Mouse (Mus musculus) C2C12 (cell line): ENCODE measurements around the gene Sebox. TPM values are rescaled to one million over a fixed set of nuclear protein-coding genes. Genes with fewer than 3 reads are reported as not detected.
A peak's percentile ranks its signal among the peaks of the same experiment; 100 is the strongest.

Experiments
- H3K27me3 ChIP-seq: one replicate; pipeline ENCODE4 v1.6.1; 2011; ENCODE audit not compliant: control insufficient read depth, insufficient read depth, insufficient read length
- H3K36me3 ChIP-seq: one replicate; pipeline ENCODE4 v1.6.1; 2011; ENCODE audit not compliant: control insufficient read depth, insufficient read depth
- H3K4me3 ChIP-seq: one replicate; pipeline ENCODE4 v1.5.1; 2011; ENCODE audit warnings: mild to moderate bottlenecking, control low read depth; ENCODE audit not compliant: poor library complexity, insufficient read depth, severe bottlenecking
- H3K79me2 ChIP-seq: one replicate; pipeline ENCODE4 v1.6.1; 2011; ENCODE audit not compliant: control insufficient read depth, insufficient read depth
- H3K79me3 ChIP-seq: one replicate; pipeline ENCODE4 v1.6.1; 2011; ENCODE audit warnings: low read depth, control low read depth
- H3ac ChIP-seq: one replicate; pipeline ENCODE3; 2011; ENCODE audit warnings: low read depth; ENCODE audit not compliant: control insufficient read depth, insufficient read length
- CEBPB ChIP-seq: IDR thresholded peaks from one replicate; pipeline ENCODE4 v1.6.1; 2011; ENCODE audit warnings: low read depth, mild to moderate bottlenecking, control low read depth, moderate library complexity
- CTCF ChIP-seq: IDR thresholded peaks from one replicate; pipeline ENCODE4 v1.5.1; 2011; ENCODE audit not compliant: control insufficient read depth, insufficient read depth, insufficient read length
- FOSL1 ChIP-seq: IDR thresholded peaks from one replicate; pipeline ENCODE4 v1.8.0; 2011; ENCODE audit warnings: mild to moderate bottlenecking, low read length; ENCODE audit not compliant: poor library complexity, insufficient read depth, severe bottlenecking
- MAX ChIP-seq: IDR thresholded peaks from one replicate; pipeline ENCODE4 v1.6.1; 2011; ENCODE audit warnings: mild to moderate bottlenecking, control low read depth
- MYOD1 ChIP-seq: IDR thresholded peaks from one replicate; pipeline ENCODE4 v1.6.1; 2011; ENCODE audit warnings: low read depth; ENCODE audit not compliant: control insufficient read depth, insufficient read length
- MYOG ChIP-seq: IDR thresholded peaks from one replicate; pipeline ENCODE4 v1.6.1; 2011; ENCODE audit not compliant: control insufficient read depth, insufficient read length; ENCODE audit errors: extremely low read depth
- USF1 ChIP-seq: IDR thresholded peaks from one replicate; pipeline ENCODE4 v1.6.1; 2011; ENCODE audit warnings: low read depth, mild to moderate bottlenecking, control low read depth, moderate library complexity
- polyA plus RNA-seq: library from polyadenylated mRNA; unstranded; fragments of >200 nt; fragmentation: generic; extraction: Trizol; gene quantifications from one replicate; pipeline ENCODE4 v1.2.1, GENCODE M21; 2012; ENCODE audit warnings: missing spikeins

Gene Sebox
- polyA plus RNA-seq, 1 experiment, result 0.02 TPM

- Histone ChIP-seq H3K27me3 (peaks cover 34% of the 10 kb centered on the region), H3K36me3 (no peaks in the 10 kb centered on the region), H3K4me3 (no peak overlapping the region), H3ac (no peak overlapping the region), H3K79me3 (no peaks in the 10 kb centered on the region), H3K79me2 (no peaks in the 10 kb centered on the region)
- TF ChIP-seq MAX, result peak; percentile 69
- TF ChIP-seq CTCF, result no peak
Measured at GRCm38 (mm10) chr11:78495904-78496303, 7.3 kb upstream of the Sebox start.

- Histone ChIP-seq H3ac (peak overlapping the region; percentile 62), H3K27me3 (peaks cover 35% of the 10 kb centered on the region), H3K36me3 (no peaks in the 10 kb centered on the region), H3K79me2 (no peaks in the 10 kb centered on the region), H3K4me3 (peak overlapping the region; percentile 21), H3K79me3 (no peaks in the 10 kb centered on the region)
- TF ChIP-seq FOSL1 (no peak), MYOD1 (no peak), MAX (no peak), MYOG (no peak), CTCF (no peak), USF1 (no peak), CEBPB (no peak)
Measured at GRCm38 (mm10) chr11:78497071-78497541, 6.1 kb upstream of the Sebox start.

- H3K79me2 ChIP-seq, result no peaks in the 10 kb centered on the region
- H3K27me3 ChIP-seq, result peaks cover 35% of the 10 kb centered on the region
- peak; percentile 15 for TF ChIP-seq MAX
- TF ChIP-seq MYOD1, result no peak
- no peak for TF ChIP-seq CEBPB
- no peak for TF ChIP-seq MYOG
- peak within 1 kb of the TSS; percentile 21 for H3K4me3 ChIP-seq
- no peaks in the 10 kb centered on the region for H3K79me3 ChIP-seq
- H3K36me3 ChIP-seq, result no peaks in the 10 kb centered on the region
- peak within 1 kb of the TSS; percentile 62 for H3ac ChIP-seq
Measured at GRCm38 (mm10) chr11:78497544-78498522, 5.4 kb upstream of the Sebox start, which contains the start of gene Sarm1. Sarm1 (minus strand) TSS chr11:78497754.

- H3K27me3 ChIP-seq, result peaks cover 35% of the 10 kb centered on the region
- peak within 1 kb of the TSS; percentile 33 for H3ac ChIP-seq
- no peaks in the 10 kb centered on the region for H3K79me3 ChIP-seq
- H3K36me3 ChIP-seq, result no peaks in the 10 kb centered on the region
- H3K4me3 ChIP-seq, result peak within 1 kb of the TSS; percentile 21
- TF ChIP-seq FOSL1 (no peak), MYOD1 (no peak), CTCF (no peak), CEBPB (no peak), MAX (no peak)
- H3K79me2 ChIP-seq, result no peaks in the 10 kb centered on the region
Measured at GRCm38 (mm10) chr11:78499004-78499403, 4.2 kb upstream of the Sebox start, which contains the start of gene Vtn. Vtn (plus strand) TSS chr11:78499091.

GRCm38 (mm10) chr11:78499543-78499942 is 3.7 kb upstream of the Sebox start:
- Histone ChIP-seq H3K4me3 (no peak overlapping the region), H3K27me3 (peaks cover 33% of the 10 kb centered on the region), H3K36me3 (no peaks in the 10 kb centered on the region), H3K79me3 (no peaks in the 10 kb centered on the region), H3ac (no peak overlapping the region), H3K79me2 (no peaks in the 10 kb centered on the region)
- TF ChIP-seq MAX, result no peak
- TF ChIP-seq CEBPB, result no peak
- no peak for TF ChIP-seq MYOD1
- no peak for TF ChIP-seq CTCF
- no peak for TF ChIP-seq USF1
- TF ChIP-seq FOSL1, result no peak
- TF ChIP-seq MYOG, result no peak

GRCm38 (mm10) chr11:78500623-78501202 is 2.5 kb upstream of the Sebox start:
- Histone ChIP-seq H3K79me3 (no peaks in the 10 kb centered on the region), H3ac (no peak overlapping the region), H3K4me3 (no peak overlapping the region), H3K36me3 (no peaks in the 10 kb centered on the region), H3K79me2 (no peaks in the 10 kb centered on the region), H3K27me3 (peaks cover 29% of the 10 kb centered on the region)
- TF ChIP-seq CTCF (no peak), USF1 (no peak), MYOD1 (no peak)
